Mouse (Mus musculus) myocyte (in vitro differentiated cells): ENCODE results near the gene Snapc3. TPM values are rescaled to one million over a fixed set of nuclear protein-coding genes. Genes with fewer than 3 reads are reported as not detected.

ENCODE experiments used
- H3K27me3 ChIP-seq: one replicate; pipeline ENCODE4 v1.6.1; 2011; ENCODE audit not compliant: control insufficient read depth, insufficient read depth, insufficient read length
- H3K36me3 ChIP-seq: one replicate; pipeline ENCODE4 v1.6.1; 2011; ENCODE audit not compliant: control insufficient read depth, insufficient read depth
- H3K4me2 ChIP-seq: one replicate; pipeline ENCODE4 v1.6.1; 2011; ENCODE audit warnings: low read depth, control low read depth
- H3K4me3 ChIP-seq: one replicate; pipeline ENCODE4 v1.5.1; 2011; ENCODE audit warnings: mild to moderate bottlenecking, control low read depth, moderate library complexity
- H3K79me2 ChIP-seq: one replicate; pipeline ENCODE4 v1.6.1; 2011; ENCODE audit not compliant: control insufficient read depth, insufficient read depth
- H3ac ChIP-seq: one replicate; pipeline ENCODE4 v1.6.1; 2011; ENCODE audit not compliant: control insufficient read depth, insufficient read length
- CEBPB ChIP-seq: IDR thresholded peaks from 2 replicates; pipeline ENCODE4 v1.6.1; 2011; ENCODE audit warnings: mild to moderate bottlenecking, moderate library complexity; ENCODE audit not compliant: poor library complexity, insufficient read depth, severe bottlenecking
- E2F4 ChIP-seq: IDR thresholded peaks from one replicate; pipeline ENCODE4 v1.6.1; 2011; ENCODE audit warnings: mild to moderate bottlenecking, control low read depth, moderate library complexity; ENCODE audit not compliant: insufficient read depth
- MAX ChIP-seq: IDR thresholded peaks from one replicate; pipeline ENCODE4 v1.6.1; 2011; ENCODE audit warnings: low read depth, mild to moderate bottlenecking, control low read depth
- MYOD1 ChIP-seq, 3 experiments: IDR thresholded peaks; one replicate each; pipeline ENCODE4 v1.6.1; 2011; ENCODE audit warnings: control low read depth in 2 of 3, low read depth in 2 of 3, mild to moderate bottlenecking in 2 of 3, moderate library complexity in 1 of 3; ENCODE audit not compliant: insufficient read length in 2 of 3, control insufficient read depth in 1 of 3
- MYOG ChIP-seq, 3 experiments: IDR thresholded peaks; one replicate each; pipeline ENCODE4 v1.6.1; 2011; ENCODE audit warnings: control low read depth in 2 of 3, low read depth in 2 of 3, mild to moderate bottlenecking in 2 of 3; ENCODE audit not compliant: insufficient read length in 2 of 3, control insufficient read depth in 1 of 3, insufficient read depth in 1 of 3
- POLR2A ChIP-seq: IDR thresholded peaks from one replicate; pipeline ENCODE4 v1.6.1; 2011; ENCODE audit warnings: low read depth, mild to moderate bottlenecking, control low read depth, moderate library complexity; ENCODE audit not compliant: insufficient read length
- POLR2AphosphoS2 ChIP-seq: IDR thresholded peaks from one replicate; pipeline ENCODE4 v1.6.1; 2011; ENCODE audit warnings: low read depth, control low read depth; ENCODE audit not compliant: insufficient read length
- REST ChIP-seq: IDR thresholded peaks from one replicate; pipeline ENCODE4 v1.6.1; 2011; ENCODE audit warnings: mild to moderate bottlenecking, control low read depth, moderate library complexity; ENCODE audit not compliant: insufficient read depth, insufficient read length
- SRF ChIP-seq: IDR thresholded peaks from one replicate; pipeline ENCODE4 v1.6.1; 2011; ENCODE audit warnings: low read depth; ENCODE audit not compliant: control insufficient read depth, insufficient read length
- TCF12 ChIP-seq: IDR thresholded peaks from one replicate; pipeline ENCODE4 v1.6.1; 2011; ENCODE audit warnings: mild to moderate bottlenecking, control low read depth; ENCODE audit not compliant: poor library complexity, insufficient read depth, severe bottlenecking
- TCF3 ChIP-seq: IDR thresholded peaks from one replicate; pipeline ENCODE4 v1.6.1; 2011; ENCODE audit warnings: low read depth, control low read depth; ENCODE audit not compliant: insufficient read length
- USF1 ChIP-seq: IDR thresholded peaks from one replicate; pipeline ENCODE4 v1.6.1; 2011; ENCODE audit warnings: low read depth, mild to moderate bottlenecking, control low read depth, moderate library complexity
- polyA plus RNA-seq: library from polyadenylated mRNA; unstranded; fragments of >200 nt; fragmentation: generic; extraction: Trizol; gene quantifications from one replicate; pipeline ENCODE4 v1.2.1, GENCODE M21; 2012; ENCODE audit warnings: missing spikeins

Gene Snapc3
- polyA plus RNA-seq, 1 experiment, result 18.4 TPM

GRCm38 (mm10) chr4:83412060-83412459, 5.5 kb upstream of the Snapc3 start:
- no peaks in the 10 kb centered on the region for H3K27me3 ChIP-seq
- TF ChIP-seq E2F4, result no peak
- TF ChIP-seq MAX, result no peak
- no peak for TF ChIP-seq SRF
- TF ChIP-seq TCF12, result no peak
- TF ChIP-seq POLR2A, result no peak
- no peak for TF ChIP-seq MYOD1 (IDR thresholded peaks at IDR 0.05; ENCODE audit: control insufficient read depth in 1 of 3, insufficient read length in 2 of 3, low read depth in 2 of 3)
- TF ChIP-seq TCF3, result no peak
- TF ChIP-seq CEBPB, result no peak
- TF ChIP-seq REST, result no peak
- TF ChIP-seq USF1, result no peak
- no peak for TF ChIP-seq MYOG (IDR thresholded peaks at IDR 0.05; ENCODE audit: control insufficient read depth in 1 of 3, insufficient read depth in 1 of 3, insufficient read length in 2 of 3, low read depth in 2 of 3)
- no peak overlapping the region for H3K4me3 ChIP-seq
- H3K4me2 ChIP-seq, result no peak overlapping the region
- H3K79me2 ChIP-seq, result no peaks in the 10 kb centered on the region
- no peaks in the 10 kb centered on the region for H3K36me3 ChIP-seq
- no peak overlapping the region for H3ac ChIP-seq

GRCm38 (mm10) chr4:83414241-83414824, 3.2 kb upstream of the Snapc3 start:
- Histone ChIP-seq H3K36me3 (no peaks in the 10 kb centered on the region), H3ac (no peak overlapping the region), H3K27me3 (no peaks in the 10 kb centered on the region), H3K4me3 (no peak overlapping the region), H3K79me2 (peaks cover 18% of the 10 kb centered on the region), H3K4me2 (no peak overlapping the region)
- TF ChIP-seq POLR2A, result no peak
- no peak for TF ChIP-seq TCF12
- TF ChIP-seq CEBPB, result no peak
- no peak for TF ChIP-seq USF1
- no peak for TF ChIP-seq POLR2AphosphoS2
- TF ChIP-seq TCF3, result no peak
- TF ChIP-seq E2F4, result no peak
- no peak for TF ChIP-seq MYOD1 (IDR thresholded peaks at IDR 0.05; ENCODE audit: control insufficient read depth in 1 of 3, insufficient read length in 2 of 3, low read depth in 2 of 3)
- no peak for TF ChIP-seq SRF
- TF ChIP-seq MAX, result no peak
- TF ChIP-seq REST, result no peak

- TF ChIP-seq MYOD1 (IDR thresholded peaks at IDR 0.05; ENCODE audit: control insufficient read depth in 1 of 3, insufficient read length in 2 of 3, low read depth in 2 of 3) (no peak), TCF12 (no peak)
- Histone ChIP-seq H3K27me3 (no peaks in the 10 kb centered on the region), H3K4me3 (peak overlapping the region; percentile 93), H3ac (peak overlapping the region; percentile 22), H3K36me3 (peaks cover 7% of the 10 kb centered on the region), H3K79me2 (peaks cover 47% of the 10 kb centered on the region), H3K4me2 (peak overlapping the region; percentile 62)
Observed at GRCm38 (mm10) chr4:83417820-83418186, 279 bp downstream of the Snapc3 start.

- no peak for TF ChIP-seq E2F4
- no peak for TF ChIP-seq TCF3
- no peak for TF ChIP-seq CEBPB
- TF ChIP-seq TCF12, result no peak
- TF ChIP-seq SRF, result no peak
- no peak for TF ChIP-seq MAX
- no peak for TF ChIP-seq POLR2A
- no peak for TF ChIP-seq POLR2AphosphoS2
- TF ChIP-seq MYOD1 (IDR thresholded peaks at IDR 0.05; ENCODE audit: control insufficient read depth in 1 of 3, insufficient read length in 2 of 3, low read depth in 2 of 3), result no peak
- TF ChIP-seq USF1, result no peak
- Histone ChIP-seq H3K4me2 (peak overlapping the region; percentile 62), H3ac (no peak overlapping the region), H3K36me3 (peaks cover 7% of the 10 kb centered on the region), H3K79me2 (peaks cover 57% of the 10 kb centered on the region), H3K4me3 (peak overlapping the region; percentile 93), H3K27me3 (no peaks in the 10 kb centered on the region)
Observed at GRCm38 (mm10) chr4:83418781-83419180, 1.3 kb downstream of the Snapc3 start.

GRCm38 (mm10) chr4:83423641-83424040, 6.1 kb downstream of the Snapc3 start:
- Histone ChIP-seq H3K36me3 (peaks cover 18% of the 10 kb centered on the region), H3K4me3 (no peak overlapping the region), H3K27me3 (no peaks in the 10 kb centered on the region), H3K4me2 (no peak overlapping the region), H3K79me2 (peaks cover 89% of the 10 kb centered on the region), H3ac (no peak overlapping the region)
- TF ChIP-seq MAX (no peak), CEBPB (no peak), USF1 (no peak), MYOD1 (IDR thresholded peaks at IDR 0.05; ENCODE audit: control insufficient read depth in 1 of 3, insufficient read length in 2 of 3, low read depth in 2 of 3) (no peak), TCF3 (no peak), SRF (no peak)
